Mouse (Mus musculus) forebrain, embryonic 13.5 days (tissue): ENCODE data around the gene Zeb2. TPM values are rescaled to one million over a fixed set of nuclear protein-coding genes. Genes with fewer than 3 reads are reported as not detected.

Experiments used
- ATAC-seq: fragments of 200-750 bp; cut with Nextera tagmentation; 2 replicates; pipeline ENCODE4 v1.8.0; 2017
- H3K27ac ChIP-seq: fragments of 300-500 bp; sonication (generic); 2 replicates; pipeline ENCODE4 v1.5.1; 2015; ENCODE audit warnings: inconsistent platforms, mild to moderate bottlenecking, moderate library complexity
- H3K27me3 ChIP-seq: fragments of 300-500 bp; sonication (generic); 2 replicates; pipeline ENCODE4 v1.6.1; 2015; ENCODE audit warnings: mild to moderate bottlenecking, inconsistent platforms
- H3K36me3 ChIP-seq: fragments of 300-500 bp; sonication (generic); 2 replicates; pipeline ENCODE4 v1.6.1; 2015; ENCODE audit warnings: mild to moderate bottlenecking, inconsistent platforms; ENCODE audit not compliant: poor library complexity, severe bottlenecking
- H3K4me1 ChIP-seq: fragments of 300-500 bp; sonication (generic); 2 replicates; pipeline ENCODE4 v1.6.1; 2015; ENCODE audit warnings: inconsistent platforms
- H3K4me2 ChIP-seq: fragments of 300-500 bp; sonication (generic); 2 replicates; pipeline ENCODE4 v1.6.1; 2015; ENCODE audit warnings: inconsistent platforms, mild to moderate bottlenecking, moderate library complexity
- H3K4me3 ChIP-seq: fragments of 300-500 bp; sonication (generic); 2 replicates; pipeline ENCODE4 v1.5.1; 2015; ENCODE audit warnings: mild to moderate bottlenecking, inconsistent platforms
- H3K9ac ChIP-seq: fragments of 300-500 bp; sonication (generic); 2 replicates; pipeline ENCODE4 v1.6.1; 2015; ENCODE audit warnings: mild to moderate bottlenecking, inconsistent platforms
- H3K9me3 ChIP-seq: fragments of 300-500 bp; sonication (generic); replicated peaks from 2 replicates; pipeline ENCODE4 v1.6.1; 2016; ENCODE audit warnings: inconsistent platforms
- WGBS: fragments of 180-500 bp; shearing (Covaris S2); methylation state at CpG from one replicate; pipeline ENCODE4 v1.1.7; 2015; 5-methylcytosine and 5-hydroxymethylcytosine counted together
- polyA plus RNA-seq: library from polyadenylated mRNA; unstranded; fragments of >200 nt; fragmentation: Nextera tagmentation; extraction: Ambion mirVana; gene quantifications from 2 replicates; pipeline ENCODE4 v1.2.1, GENCODE M21; 2015

Gene Zeb2
- polyA plus RNA-seq, 1 experiment from 2014 or later, result 85.4 TPM

GRCm38 (mm10) chr2:45103021-45103983 lies 13.9 kb downstream of the Zeb2 start:
- ATAC-seq, result peak; percentile 11; the same call in 1 of the 2 replicates
- Histone ChIP-seq H3K27me3 (no peaks in the 10 kb centered on the region), H3K9ac (peak overlapping the region; percentile 63), H3K4me1 (peaks cover 95% of the 10 kb centered on the region), H3K4me3 (peak overlapping the region; percentile 17), H3K36me3 (0 out of 2 replicates have a peak, but pooled peaks cover 4% of the 10 kb centered on the region), H3K9me3 (no peaks in the 10 kb centered on the region), H3K4me2 (peak overlapping the region; percentile 75), H3K27ac (peak overlapping the region; percentile 61)
- 17% methylated on average over 10 of the region's 10 CpGs for WGBS

- Histone ChIP-seq H3K9me3 (no peaks in the 10 kb centered on the region), H3K27ac (no peak overlapping the region), H3K27me3 (no peaks in the 10 kb centered on the region), H3K4me1 (peaks cover 95% of the 10 kb centered on the region), H3K9ac (no peak overlapping the region), H3K4me2 (no peak overlapping the region), H3K4me3 (no peak overlapping the region), H3K36me3 (0 out of 2 replicates have a peak, but pooled peaks cover 4% of the 10 kb centered on the region)
- ATAC-seq, result no peak
- WGBS, result 43% methylated on average over 8 of the region's 8 CpGs
These were observed 15.0 kb downstream of the Zeb2 start for GRCm38 (mm10) chr2:45102191-45102638.

- Histone ChIP-seq H3K4me1 (peaks cover 95% of the 10 kb centered on the region), H3K36me3 (0 out of 2 replicates have a peak, but pooled peaks cover 4% of the 10 kb centered on the region), H3K9me3 (no peaks in the 10 kb centered on the region), H3K4me3 (no peak overlapping the region), H3K4me2 (peak overlapping the region; percentile 29), H3K27ac (no peak overlapping the region), H3K9ac (peak overlapping the region; percentile 4; the same call in 1 of the 2 replicates), H3K27me3 (no peaks in the 10 kb centered on the region)
- 0 out of 2 replicates have a peak, but pooled peaks have one; percentile 9 for ATAC-seq
- 43% methylated on average over 2 of the region's 2 CpGs for WGBS
These were observed 15.6 kb downstream of the Zeb2 start for GRCm38 (mm10) chr2:45101586-45101985.

GRCm38 (mm10) chr2:45101040-45101439 lies 16.2 kb downstream of the Zeb2 start:
- H3K9me3 ChIP-seq, result no peaks in the 10 kb centered on the region
- H3K4me3 ChIP-seq, result no peak overlapping the region
- H3K27me3 ChIP-seq, result no peaks in the 10 kb centered on the region
- H3K4me1 ChIP-seq, result peaks cover 94% of the 10 kb centered on the region
- no peak overlapping the region for H3K27ac ChIP-seq
- no peak overlapping the region; the same call in 1 of the 2 replicates for H3K9ac ChIP-seq
- H3K4me2 ChIP-seq, result peak overlapping the region; percentile 4; the same call in 1 of the 2 replicates
- no peak for ATAC-seq
- H3K36me3 ChIP-seq, result 0 out of 2 replicates have a peak, but pooled peaks cover 4% of the 10 kb centered on the region
- WGBS, result 54% methylated on average over 4 of the region's 4 CpGs

- no peak for ATAC-seq
- peaks cover 94% of the 10 kb centered on the region for H3K4me1 ChIP-seq
- H3K9me3 ChIP-seq, result no peaks in the 10 kb centered on the region
- no peak overlapping the region; the same call in 1 of the 2 replicates for H3K9ac ChIP-seq
- WGBS, result 49% methylated on average over 7 of the region's 7 CpGs
- no peak overlapping the region for H3K4me3 ChIP-seq
- H3K27me3 ChIP-seq, result no peaks in the 10 kb centered on the region
- no peak overlapping the region for H3K27ac ChIP-seq
- peak overlapping the region; percentile 4; the same call in 1 of the 2 replicates for H3K4me2 ChIP-seq
- H3K36me3 ChIP-seq, result 0 out of 2 replicates have a peak, but pooled peaks cover 4% of the 10 kb centered on the region
These were observed 16.6 kb downstream of the Zeb2 start for GRCm38 (mm10) chr2:45100628-45101027.

GRCm38 (mm10) chr2:45100017-45100416 lies 17.2 kb downstream of the Zeb2 start:
- no peak overlapping the region for H3K4me2 ChIP-seq
- no peaks in the 10 kb centered on the region for H3K27me3 ChIP-seq
- H3K9me3 ChIP-seq, result no peaks in the 10 kb centered on the region
- H3K4me1 ChIP-seq, result peaks cover 94% of the 10 kb centered on the region
- H3K9ac ChIP-seq, result no peak overlapping the region
- H3K27ac ChIP-seq, result no peak overlapping the region
- no peak for ATAC-seq
- H3K36me3 ChIP-seq, result 0 out of 2 replicates have a peak, but pooled peaks cover 4% of the 10 kb centered on the region
- WGBS, result 84% methylated on average over 4 of the region's 4 CpGs
- no peak overlapping the region for H3K4me3 ChIP-seq

GRCm38 (mm10) chr2:45099081-45099480 lies 18.1 kb downstream of the Zeb2 start:
- no peak overlapping the region for H3K4me3 ChIP-seq
- peaks cover 13% of the 10 kb centered on the region for H3K36me3 ChIP-seq
- no peak overlapping the region for H3K9ac ChIP-seq
- no peaks in the 10 kb centered on the region for H3K9me3 ChIP-seq
- no peaks in the 10 kb centered on the region for H3K27me3 ChIP-seq
- no peak for ATAC-seq
- WGBS, result 55% methylated on average over 4 of the region's 4 CpGs
- no peak overlapping the region for H3K27ac ChIP-seq
- peaks cover 94% of the 10 kb centered on the region for H3K4me1 ChIP-seq
- H3K4me2 ChIP-seq, result no peak overlapping the region

- Histone ChIP-seq H3K4me3 (no peak overlapping the region), H3K4me2 (peak overlapping the region; percentile 45), H3K27ac (no peak overlapping the region), H3K9ac (no peak overlapping the region), H3K27me3 (no peaks in the 10 kb centered on the region), H3K9me3 (no peaks in the 10 kb centered on the region), H3K4me1 (peaks cover 94% of the 10 kb centered on the region), H3K36me3 (peaks cover 19% of the 10 kb centered on the region)
- WGBS, result 7% methylated on average over 5 of the region's 5 CpGs
- no peak for ATAC-seq
These were observed 19.2 kb downstream of the Zeb2 start for GRCm38 (mm10) chr2:45097969-45098368.

GRCm38 (mm10) chr2:45096638-45097247 lies 20.5 kb downstream of the Zeb2 start:
- 15% methylated on average over 10 of the region's 10 CpGs for WGBS
- Histone ChIP-seq H3K4me3 (no peak overlapping the region), H3K4me1 (peaks cover 90% of the 10 kb centered on the region)

GRCm38 (mm10) chr2:45095825-45096224 lies 21.4 kb downstream of the Zeb2 start:
- H3K27me3 ChIP-seq, result no peaks in the 10 kb centered on the region
- 23% methylated on average over 9 of the region's 9 CpGs for WGBS
- H3K36me3 ChIP-seq, result peaks cover 18% of the 10 kb centered on the region
- no peak overlapping the region for H3K4me2 ChIP-seq
- no peak overlapping the region for H3K4me3 ChIP-seq
- peaks cover 89% of the 10 kb centered on the region for H3K4me1 ChIP-seq
- no peak overlapping the region for H3K27ac ChIP-seq
- H3K9ac ChIP-seq, result no peak overlapping the region
- no peaks in the 10 kb centered on the region for H3K9me3 ChIP-seq
- ATAC-seq, result no peak

More at GRCm38 (mm10) chr2:45096638-45097247, 20.5 kb downstream of the Zeb2 start:
- Histone ChIP-seq H3K9me3 (no peaks in the 10 kb centered on the region), H3K4me2 (peak overlapping the region; percentile 45), H3K27me3 (no peaks in the 10 kb centered on the region), H3K27ac (peak overlapping the region; percentile 72), H3K9ac (peak overlapping the region; percentile 17), H3K36me3 (peaks cover 17% of the 10 kb centered on the region)
- peak; percentile 31 for ATAC-seq

GRCm38 (mm10) chr2:45094371-45094967 lies 22.7 kb downstream of the Zeb2 start:
- Histone ChIP-seq H3K27ac (no peak overlapping the region), H3K4me1 (peaks cover 89% of the 10 kb centered on the region), H3K36me3 (peaks cover 19% of the 10 kb centered on the region), H3K9ac (no peak overlapping the region), H3K4me3 (no peak overlapping the region), H3K27me3 (no peaks in the 10 kb centered on the region), H3K4me2 (no peak overlapping the region), H3K9me3 (no peaks in the 10 kb centered on the region)
- ATAC-seq, result no peak
- 63% methylated on average over 2 of the region's 2 CpGs for WGBS
